Mouse (Mus musculus) granulocyte monocyte progenitor cell, adult 5-6 weeks (primary cell): Measurements from ENCODE around the gene Ndufb10. TPM values are rescaled to one million over a fixed set of nuclear protein-coding genes. Genes with fewer than 3 reads are reported as not detected.

Source experiments
- ATAC-seq: replicated peaks from 2 replicates; pipeline ENCODE4 v1.8.0; 2016; ENCODE audit warnings: mild to moderate bottlenecking, moderate TSS enrichment, inconsistent platforms; ENCODE audit not compliant: poor library complexity, severe bottlenecking
- total RNA-seq, 2 experiments: library from RNA; stranded (forward) in 1 of 2; stranded (reverse) in 1 of 2; fragments of 200-712, 200-1000 nt in 1 of 2; fragments of >200 nt in 1 of 2; fragmentation: Nextera tagmentation in 1 of 2; gene quantifications; 2 replicates each; pipeline ENCODE4 v1.2.3; 2014 to 2017

Gene Ndufb10
- total RNA-seq, 2 experiments from 2014 or later = 248 to 286 TPM

DNA sequence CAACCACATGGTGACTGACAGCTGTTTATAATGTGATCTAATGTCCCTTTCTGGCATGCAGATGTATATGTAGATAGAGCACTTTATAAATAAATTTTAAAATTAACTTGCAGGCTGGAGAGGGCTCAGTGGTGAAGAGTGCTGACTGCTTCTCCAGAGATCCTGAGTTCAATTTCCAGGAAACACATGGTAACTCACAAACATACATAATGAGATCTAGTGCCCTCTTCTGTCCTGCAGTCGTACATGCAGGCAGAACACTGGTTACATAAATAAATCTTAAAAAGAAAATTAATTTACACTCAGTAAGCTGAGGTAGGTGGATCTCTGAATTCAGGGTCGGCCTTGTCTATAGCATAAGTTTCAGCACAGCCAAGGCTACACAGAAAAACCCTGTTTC, 15.6 kb downstream of the Ndufb10 start:
- peak; percentile 58 for ATAC-seq

DNA sequence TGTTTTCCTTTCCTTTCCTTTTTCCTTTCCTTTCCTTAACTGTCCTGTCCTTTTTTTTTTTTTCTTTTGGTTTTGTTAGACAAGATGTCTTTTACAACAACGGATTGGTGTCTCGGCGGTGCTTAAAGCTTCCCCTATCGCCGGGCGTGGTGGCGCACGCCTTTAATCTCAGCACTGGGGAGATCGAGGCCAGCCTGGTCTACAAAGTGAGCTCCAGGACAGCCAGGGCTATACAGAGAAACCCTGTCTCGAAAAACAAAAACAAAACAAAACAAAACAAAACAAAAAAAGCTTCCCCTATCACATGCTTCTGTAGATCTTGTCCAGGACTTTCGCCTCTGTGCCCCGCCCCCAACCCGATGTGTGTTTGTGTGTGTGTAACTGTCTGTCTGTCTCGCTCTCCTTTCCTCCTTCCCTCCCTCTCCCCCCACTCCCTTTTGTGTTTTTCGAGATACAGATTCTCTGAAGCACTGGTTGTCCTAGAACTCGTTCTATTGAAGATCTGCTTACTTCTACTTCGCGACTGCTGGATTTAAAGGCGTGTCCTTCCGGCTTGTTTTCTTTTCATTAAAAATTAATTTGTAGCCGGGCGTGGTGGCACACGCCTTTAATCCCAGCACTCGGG, 16.4 kb downstream of the Ndufb10 start:
- peak; percentile 13; the same call in 1 of the 2 replicates for ATAC-seq

DNA sequence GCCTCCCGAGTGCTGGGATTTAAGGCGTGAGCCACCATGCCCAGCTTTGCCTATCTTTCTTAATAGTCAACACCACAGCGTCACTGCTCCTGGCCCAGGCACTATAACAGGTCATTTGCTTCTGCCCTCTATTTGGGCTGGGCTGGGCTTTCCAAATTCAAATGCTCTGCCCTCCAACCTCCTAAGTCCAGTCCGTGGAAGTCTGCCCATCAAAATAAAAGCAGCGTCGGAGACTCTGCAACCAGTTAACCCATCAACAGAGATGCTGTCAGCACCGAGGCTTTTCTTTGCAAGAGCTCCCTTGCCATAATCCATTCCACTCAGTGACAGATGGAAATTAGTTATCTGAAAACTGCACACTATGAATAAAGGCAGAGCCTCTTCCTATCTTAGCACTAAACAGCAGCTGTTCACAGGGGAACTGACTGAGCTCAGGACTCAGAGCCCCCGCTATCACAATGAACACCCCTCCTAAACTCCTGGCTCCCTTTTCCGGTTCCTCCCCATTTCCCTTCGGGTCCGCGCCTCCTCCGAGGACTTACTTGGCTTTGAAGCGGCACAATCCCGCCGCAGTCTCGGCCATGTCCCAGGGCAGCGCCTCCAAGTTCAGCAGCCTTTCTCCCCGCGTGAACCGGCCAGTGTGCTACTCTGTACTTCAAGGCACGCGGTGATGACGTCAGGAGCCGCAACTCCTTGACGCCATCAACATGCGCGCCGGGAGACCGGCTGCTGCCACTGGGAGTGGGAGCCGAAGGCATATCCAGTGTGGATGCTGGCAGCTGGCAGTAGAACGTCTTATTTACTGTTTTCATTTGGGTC, 17.1 kb downstream of the Ndufb10 start, which contains the start of gene Tbl3:
Gene Tbl3, minus strand, starts transcription at position 679 of the 819 bp plus-strand sequence.
- peak; percentile 92 for ATAC-seq

DNA sequence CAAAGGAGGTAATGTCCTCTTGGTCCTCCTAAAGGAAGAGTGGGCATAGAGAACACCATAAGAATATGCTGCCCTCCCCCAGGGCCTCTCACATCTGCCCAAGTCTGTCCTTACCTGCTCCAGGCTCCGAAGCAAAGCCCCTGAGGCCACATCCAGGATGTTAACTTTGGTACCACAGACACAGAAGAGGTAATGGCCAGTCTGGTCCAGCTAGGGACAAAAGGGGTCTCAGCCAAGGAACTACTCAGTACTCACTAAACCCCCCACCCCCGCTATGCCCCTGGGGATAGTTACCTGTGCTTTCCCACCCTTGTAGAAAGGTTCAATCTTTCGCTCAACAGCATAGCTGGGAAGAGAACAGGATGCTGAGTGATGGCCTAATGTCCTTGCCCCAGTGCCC, 18.5 kb downstream of the Ndufb10 start:
- ATAC-seq = no peak

DNA sequence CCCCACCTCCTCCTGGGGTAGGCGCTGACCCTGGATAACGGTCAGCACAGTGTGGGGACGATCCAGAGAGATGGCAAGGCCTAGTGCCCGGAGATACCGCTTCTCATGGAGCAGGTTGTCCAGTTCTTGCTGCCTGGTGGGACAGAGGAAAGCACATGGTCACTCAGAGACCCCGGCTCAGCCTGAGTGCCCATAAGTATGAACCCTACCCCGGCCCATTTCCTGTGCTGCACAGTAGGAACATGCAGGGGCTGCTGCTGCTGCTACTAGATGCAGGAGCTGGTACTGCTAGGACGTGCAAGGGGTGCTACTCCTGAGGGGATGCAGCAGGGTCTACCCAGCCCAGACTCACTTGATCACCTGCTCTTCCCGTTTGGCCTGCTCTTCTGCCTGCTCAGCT, 23.0 kb downstream of the Ndufb10 start:
- ATAC-seq = no peak

DNA sequence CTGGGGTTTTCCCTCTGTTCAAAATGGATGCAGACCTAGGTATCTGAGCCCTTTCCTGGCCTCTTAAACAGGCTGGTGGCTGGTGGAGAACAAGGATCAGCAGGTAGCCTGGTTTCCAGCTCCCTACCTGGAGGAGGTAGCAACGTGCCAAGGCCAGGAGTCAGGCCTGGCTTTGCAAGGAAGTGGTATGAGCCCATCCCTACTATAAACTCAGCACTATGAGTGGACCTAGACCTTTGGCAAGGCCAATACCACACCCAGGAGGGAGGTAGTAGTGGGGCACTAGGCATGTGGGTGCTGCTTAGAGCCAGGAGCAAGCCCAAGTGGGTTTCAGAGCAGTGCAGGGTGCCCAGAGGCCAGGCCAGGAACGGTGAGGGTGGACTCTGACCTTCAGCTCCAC, 24.8 kb downstream of the Ndufb10 start:
- ATAC-seq = no peak

DNA sequence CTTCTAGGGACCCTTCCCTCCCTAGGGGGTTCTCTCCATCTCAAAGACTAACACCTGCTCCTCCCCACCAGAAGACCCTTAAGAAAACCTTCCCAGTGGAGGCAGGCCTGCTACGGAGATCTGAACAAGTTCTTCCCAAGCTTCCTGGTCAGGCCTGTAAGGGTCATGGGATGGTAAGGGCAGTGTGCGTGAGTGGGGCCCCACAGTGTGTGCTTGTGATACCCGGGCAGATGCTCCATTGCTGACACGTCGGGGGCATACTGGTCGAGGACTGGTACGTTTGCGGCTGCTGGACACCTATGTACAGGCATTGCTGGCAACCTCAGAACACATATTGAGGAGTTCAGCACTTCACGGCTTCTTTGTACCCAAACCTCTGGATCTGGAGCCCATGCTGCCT, 25.6 kb downstream of the Ndufb10 start:
- no peak for ATAC-seq

DNA sequence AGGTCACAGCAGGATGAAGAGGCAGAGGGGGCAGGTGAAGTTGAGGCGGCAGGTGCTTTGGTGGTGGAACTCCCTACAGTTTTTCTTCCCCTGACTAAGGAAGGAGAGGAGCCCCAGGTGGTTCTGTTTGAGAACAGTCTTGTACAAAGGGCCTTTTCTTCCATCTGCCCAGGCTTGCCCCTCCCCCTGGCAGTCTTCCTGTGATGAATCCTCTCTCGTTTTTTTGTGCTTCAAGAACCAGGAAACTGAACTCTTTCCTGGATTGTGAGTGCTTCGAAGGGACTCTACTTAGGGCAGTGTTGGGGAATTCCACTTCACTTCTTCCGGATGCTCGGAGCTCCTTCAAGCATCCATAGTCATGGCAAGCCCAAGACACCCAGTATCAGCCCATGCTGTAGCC, 26.3 kb downstream of the Ndufb10 start:
- no peak for ATAC-seq

DNA sequence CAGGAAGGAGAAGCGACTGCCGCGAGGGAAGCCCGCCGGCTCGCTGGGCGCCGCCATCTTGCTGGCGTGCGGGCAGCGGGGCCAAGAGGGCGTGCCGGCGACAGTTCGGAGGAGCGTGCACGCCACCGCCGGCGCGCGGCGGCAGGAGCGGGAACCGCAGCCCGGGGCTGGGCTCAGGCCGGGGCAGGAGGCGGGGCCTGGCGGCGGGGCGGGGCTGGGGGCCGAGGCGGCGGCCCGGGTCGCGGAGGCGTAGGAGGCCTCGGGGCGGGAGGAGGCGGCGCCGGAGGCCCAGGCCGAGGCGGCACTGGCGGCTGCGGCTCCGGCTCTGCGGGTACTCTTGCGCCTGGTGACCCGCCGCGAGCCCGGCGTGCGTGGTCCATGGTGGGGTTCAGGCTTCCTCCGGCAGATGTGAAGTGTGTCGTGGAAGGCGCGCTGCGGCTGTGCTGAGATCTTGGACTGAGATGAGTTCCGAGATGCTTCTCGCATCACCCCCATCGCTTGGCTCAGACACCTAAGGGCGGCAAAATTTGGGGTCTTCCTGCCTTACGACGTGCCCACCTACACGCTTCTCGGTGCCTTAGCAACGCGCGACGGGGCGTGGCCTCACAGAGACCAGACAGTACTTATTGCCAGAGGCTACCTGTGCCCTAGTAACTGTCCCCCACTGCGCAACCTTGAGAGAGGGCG, 28.1 kb downstream of the Ndufb10 start, which contains the start of the genes Gfer and Noxo1:
Gene Gfer, minus strand, starts transcription at position 146 of the 687 bp plus-strand sequence.
Gene Noxo1, plus strand, starts transcription at position 224 of the 687 bp plus-strand sequence.
- peak; percentile 83 for ATAC-seq

DNA sequence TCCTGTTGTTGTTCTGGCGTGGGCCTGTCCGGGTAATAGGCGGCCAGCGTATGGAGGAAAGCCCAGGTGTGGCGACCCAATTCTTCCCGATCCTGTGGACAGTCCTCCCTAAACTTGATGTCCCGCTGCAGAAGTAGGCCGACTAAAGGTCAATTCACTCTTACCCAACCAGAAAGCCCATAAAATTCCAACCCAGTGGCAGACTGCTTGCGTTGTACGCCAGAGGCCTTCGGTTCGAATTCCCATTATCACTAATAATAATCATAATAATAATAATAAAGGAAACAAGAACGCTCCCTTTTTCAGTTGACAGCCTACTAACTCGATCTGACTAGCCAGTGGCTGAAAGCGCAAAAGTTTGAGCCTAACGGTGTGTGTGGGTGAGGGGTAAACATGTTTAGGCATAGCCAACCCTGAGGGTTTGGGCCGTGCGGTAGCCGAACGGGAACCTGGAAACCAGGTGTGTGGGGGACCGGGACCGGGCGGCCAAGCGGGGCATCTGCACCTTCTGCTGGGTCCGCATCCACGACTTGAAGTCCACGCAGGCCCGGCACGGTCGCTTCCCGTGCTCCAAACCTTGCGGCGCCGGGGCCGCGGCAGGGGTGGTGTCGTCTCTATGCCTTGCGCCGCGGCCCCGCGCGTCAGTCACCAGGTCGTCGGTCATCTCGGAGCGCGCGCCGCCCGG, 28.8 kb downstream of the Ndufb10 start:
- ATAC-seq = no peak

DNA sequence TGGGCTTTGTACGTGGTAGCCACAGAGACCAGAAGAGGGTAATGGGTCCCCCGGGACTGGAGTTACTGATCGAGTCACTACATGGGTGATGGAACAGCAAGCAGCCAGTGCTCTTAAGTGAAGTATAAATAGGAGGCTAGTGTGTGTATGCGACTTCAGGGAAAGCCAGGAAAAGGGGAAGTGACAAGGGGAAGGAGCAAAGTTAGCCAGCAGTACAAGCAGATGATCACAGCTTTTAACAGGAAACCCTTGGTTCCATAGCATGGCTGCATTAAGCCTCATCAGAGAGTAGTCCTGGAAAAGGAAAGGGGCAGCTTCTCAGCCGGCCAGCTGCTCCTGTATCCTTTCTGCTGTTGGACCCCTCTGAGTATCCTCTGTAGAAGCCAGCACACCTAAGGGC, 31.9 kb downstream of the Ndufb10 start:
- ATAC-seq = peak; percentile 22

DNA sequence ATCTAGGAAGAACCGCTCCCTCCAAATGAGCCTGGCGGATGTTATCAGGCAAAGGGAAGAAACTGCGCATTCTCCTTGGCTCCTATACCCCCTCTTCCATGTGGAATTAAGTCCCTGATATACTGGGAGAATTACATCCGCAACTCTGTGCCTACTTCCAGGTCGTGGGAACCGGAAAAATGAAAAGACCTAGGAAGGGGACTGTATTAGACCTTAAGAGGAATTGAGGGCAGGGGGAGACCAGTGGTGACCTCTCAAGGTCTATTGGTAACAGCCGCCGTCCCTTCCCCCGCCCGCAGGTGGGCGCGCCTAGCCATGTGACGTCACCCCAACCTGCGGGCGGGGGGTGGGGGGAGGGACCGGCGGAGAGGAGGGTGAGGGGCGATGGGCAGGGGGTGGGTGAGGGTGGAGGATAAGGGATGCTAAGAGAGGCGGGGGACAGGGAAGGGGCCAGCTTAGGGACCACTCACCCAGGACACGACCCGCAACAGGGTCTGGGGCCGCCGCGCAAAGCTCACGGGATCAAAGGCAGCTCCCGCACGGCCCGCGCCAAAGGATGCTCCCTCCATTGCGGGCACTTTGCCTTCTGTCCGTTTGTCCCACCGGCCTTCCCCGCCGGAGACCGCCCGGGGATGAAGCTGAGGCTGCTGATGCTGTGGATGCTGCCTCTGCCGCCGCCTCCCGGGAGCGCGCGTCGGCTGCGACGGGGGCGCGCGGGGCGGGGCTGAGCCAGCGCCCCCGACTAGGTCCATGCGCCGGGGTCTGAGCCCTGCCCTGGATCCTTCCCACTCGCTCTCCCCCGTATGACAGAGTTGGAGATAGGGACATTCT, 34.8 kb downstream of the Ndufb10 start, which contains the start of gene Syngr3:
Gene Syngr3, minus strand, starts transcription at position 705 of the 831 bp plus-strand sequence.
- no peak for ATAC-seq

DNA sequence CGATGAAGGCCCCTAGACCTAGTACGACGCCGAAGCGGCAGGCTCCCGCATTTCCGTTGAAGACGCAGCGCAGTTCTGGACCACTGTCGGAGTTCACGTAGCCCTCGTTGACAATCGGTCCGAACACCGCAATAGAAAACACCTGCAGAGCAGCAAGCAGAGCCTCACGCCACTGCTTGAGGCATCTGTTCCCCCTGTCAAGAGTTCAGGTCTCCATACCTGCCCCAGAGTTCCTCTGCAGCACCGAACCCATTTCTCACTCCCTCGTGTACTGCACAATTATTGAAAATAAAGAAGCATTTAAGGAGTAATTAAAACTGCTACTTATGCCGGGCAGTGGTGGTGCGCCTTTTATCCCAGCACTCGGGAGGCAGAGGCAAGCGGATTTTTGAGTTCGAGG, 36.7 kb downstream of the Ndufb10 start:
- no peak for ATAC-seq

DNA sequence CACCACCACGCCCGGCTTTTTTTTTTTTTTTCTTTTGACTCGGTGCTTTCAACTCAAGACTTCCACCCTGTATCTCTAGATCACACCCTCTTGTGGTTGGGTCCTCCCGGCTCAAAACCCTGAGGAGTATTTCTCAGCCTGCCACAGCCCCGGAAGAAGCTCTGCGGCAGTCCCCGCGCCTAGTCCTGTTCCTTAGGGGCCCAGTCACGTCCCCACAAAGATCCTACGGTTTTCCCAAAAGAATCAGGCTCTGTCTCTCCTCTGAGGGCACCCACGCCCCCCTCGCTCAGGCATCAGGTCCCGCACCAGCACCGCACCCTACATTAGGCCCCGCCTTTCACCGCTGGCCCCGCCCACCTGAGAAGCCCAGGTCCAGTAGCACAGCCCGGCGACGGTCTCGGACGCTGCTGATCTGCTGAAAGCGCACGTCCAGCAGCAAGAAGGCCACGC, 37.1 kb downstream of the Ndufb10 start:
- ATAC-seq = peak; percentile 73

DNA sequence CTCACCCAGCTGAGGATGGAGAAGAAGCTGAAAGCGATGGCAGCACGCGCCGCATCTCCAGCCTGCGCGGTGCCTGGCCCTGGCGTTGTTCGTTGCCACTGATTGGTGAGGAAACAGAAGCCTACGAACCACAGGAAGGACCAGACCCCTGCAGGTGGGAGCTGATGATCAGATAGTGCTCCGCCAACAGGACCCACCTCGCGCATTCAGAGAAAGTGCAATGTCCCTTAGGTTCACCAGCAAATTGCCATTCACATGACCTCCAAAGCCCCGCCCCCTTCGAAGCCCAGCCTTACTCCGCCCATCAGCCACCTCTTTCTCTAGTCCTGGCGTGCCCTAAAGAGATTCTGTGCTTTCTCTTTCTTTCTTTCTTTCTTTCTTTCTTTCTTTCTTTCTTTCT, 37.8 kb downstream of the Ndufb10 start:
- peak; percentile 67 for ATAC-seq

DNA sequence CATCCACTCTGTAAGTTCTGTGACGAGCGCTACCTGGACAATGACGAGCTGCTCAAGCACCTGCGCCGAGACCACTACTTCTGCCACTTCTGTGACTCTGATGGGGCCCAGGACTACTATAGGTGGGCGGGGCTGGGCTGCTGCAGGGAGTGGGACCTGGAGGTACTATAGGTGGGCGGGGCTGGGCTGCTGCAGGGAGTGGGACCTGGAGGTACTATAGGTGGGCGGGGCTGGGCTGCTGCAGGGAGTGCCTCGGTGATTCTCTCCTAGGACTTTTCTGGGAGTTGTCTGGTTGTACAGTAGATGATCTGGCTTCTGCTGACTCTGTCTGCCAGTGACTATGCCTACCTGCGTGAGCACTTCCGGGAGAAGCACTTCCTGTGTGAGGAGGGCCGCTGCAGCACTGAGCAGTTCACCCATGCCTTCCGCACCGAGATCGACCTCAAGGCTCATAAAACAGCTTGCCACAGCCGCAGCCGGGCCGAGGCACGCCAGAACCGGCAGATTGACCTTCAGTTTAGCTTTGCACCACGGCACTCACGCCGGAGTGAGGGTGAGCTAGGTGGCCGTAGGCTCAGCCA, 46.7 kb downstream of the Ndufb10 start:
- no peak for ATAC-seq

DNA sequence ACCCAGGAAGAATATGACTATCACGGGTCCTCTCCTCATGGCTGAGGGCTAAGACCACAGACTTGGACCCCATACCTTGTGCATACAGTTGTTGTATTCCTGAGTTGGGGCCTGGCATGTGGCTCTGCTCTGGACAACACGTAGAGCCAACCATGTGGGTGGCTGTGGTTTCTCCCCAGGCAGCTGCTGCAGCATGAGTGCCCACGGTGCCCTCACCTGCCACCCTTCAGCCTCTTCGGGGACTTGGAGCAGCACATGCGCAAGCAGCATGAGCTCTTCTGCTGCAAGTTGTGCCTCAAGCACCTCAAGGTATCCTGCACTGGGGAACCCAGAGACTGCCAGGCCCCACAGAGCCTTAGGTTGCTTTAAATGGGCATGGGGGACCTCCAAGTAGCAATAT, 47.4 kb downstream of the Ndufb10 start:
- no peak for ATAC-seq

DNA sequence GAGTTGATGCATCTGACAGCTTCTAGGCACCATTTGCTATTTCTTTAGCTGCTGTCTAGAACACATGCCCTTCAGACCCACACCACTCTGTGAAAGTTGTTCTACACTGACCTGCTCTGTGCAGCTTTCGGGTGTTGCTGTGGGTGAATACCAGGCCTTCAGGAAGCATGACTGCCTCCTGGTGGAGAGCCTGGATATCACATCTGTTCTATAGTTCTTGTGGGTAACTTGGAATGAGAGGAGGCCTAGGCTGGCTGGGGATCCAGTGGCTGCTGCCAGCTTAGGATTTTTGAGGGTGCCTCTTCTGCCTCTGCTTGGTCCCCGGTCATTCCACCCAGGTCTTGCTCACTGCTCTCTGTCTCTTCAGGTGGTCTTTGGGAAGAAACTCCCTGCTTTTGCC, 48.1 kb downstream of the Ndufb10 start:
- peak; percentile 52 for ATAC-seq

DNA sequence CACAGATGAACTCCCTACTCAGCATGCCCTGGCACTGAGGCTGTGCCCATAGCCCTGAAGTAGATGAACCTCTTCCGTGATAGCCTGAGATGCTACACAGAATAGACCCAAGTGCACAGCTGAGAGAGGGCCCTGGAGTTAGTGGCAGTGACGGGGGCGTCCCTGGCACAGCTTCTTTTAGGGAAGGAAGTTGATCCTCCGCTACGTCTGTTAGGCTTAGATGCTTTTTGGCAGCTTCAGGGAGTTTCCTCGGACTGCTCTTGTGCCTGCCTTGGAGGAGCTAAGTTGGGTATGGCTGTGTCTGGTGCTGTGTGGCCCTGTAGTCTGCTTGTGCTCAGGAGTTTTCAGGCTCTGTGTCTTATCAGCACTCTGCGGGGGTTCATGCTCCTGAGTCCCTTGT, 50.0 kb downstream of the Ndufb10 start:
- ATAC-seq = 0 out of 2 replicates have a peak, but pooled peaks have one; percentile 12
